Mouse (Mus musculus): ENCODE data around the gene Rasl11b. TPM values are rescaled to one million over a fixed set of nuclear protein-coding genes. Genes with fewer than 3 reads are reported as not detected.

Gene Rasl11b
- polyA plus RNA-seq, 1 experiment: 32.3 TPM

- TF ChIP-seq POLR2A (IDR thresholded peaks at IDR 0.05; ENCODE audit: borderline replicate concordance, extremely low read depth, low read depth, low read length) (no peak), CTCF (IDR thresholded peaks at IDR 0.05; ENCODE audit: insufficient read depth, low read length) (no peak)
- no peak for DNase-seq
- WGBS: 47% methylated on average over 16 of the region's 16 CpGs
- Histone ChIP-seq H3K4me1 (ENCODE audit: control insufficient read depth, insufficient read depth, low read length) (peaks cover 3% of the 10 kb centered on the region), H3K4me3 (replicated peaks; ENCODE audit: extremely low read depth, low read depth, low read length) (peak overlapping the region; percentile 44)
Measured at GRCm38 (mm10) chr5:74194027-74194840, 852 bp upstream of the Rasl11b start.

GRCm38 (mm10) chr5:74195614-74196306, 674 bp downstream of the Rasl11b start:
- H3K4me1 ChIP-seq (ENCODE audit: control insufficient read depth, insufficient read depth, low read length): peaks cover 3% of the 10 kb centered on the region
- TF ChIP-seq POLR2A (IDR thresholded peaks at IDR 0.05; ENCODE audit: borderline replicate concordance, extremely low read depth, low read depth, low read length) (no peak), CTCF (IDR thresholded peaks at IDR 0.05; ENCODE audit: insufficient read depth, low read length) (no peak)
- WGBS: 8% methylated on average over 27 of the region's 27 CpGs

GRCm38 (mm10) chr5:74196307-74196618, 1.2 kb downstream of the Rasl11b start:
- peak overlapping the region; percentile 38 for H3K4me3 ChIP-seq (replicated peaks; ENCODE audit: extremely low read depth, low read depth, low read length)
- TF ChIP-seq POLR2A (IDR thresholded peaks at IDR 0.05; ENCODE audit: borderline replicate concordance, extremely low read depth, low read depth, low read length): no peak
- TF ChIP-seq CTCF (IDR thresholded peaks at IDR 0.05; ENCODE audit: insufficient read depth, low read length): no peak

More at GRCm38 (mm10) chr5:74195614-74196306, 674 bp downstream of the Rasl11b start:
- DNase-seq: no peak
- H3K4me3 ChIP-seq (replicated peaks; ENCODE audit: extremely low read depth, low read depth, low read length): peak overlapping the region; percentile 99

GRCm38 (mm10) chr5:74197541-74198330, 2.6 kb downstream of the Rasl11b start:
- Histone ChIP-seq H3K4me3 (replicated peaks; ENCODE audit: extremely low read depth, low read depth, low read length) (no peak overlapping the region), H3K4me1 (ENCODE audit: control insufficient read depth, insufficient read depth, low read length) (peaks cover 3% of the 10 kb centered on the region)
- TF ChIP-seq POLR2A (IDR thresholded peaks at IDR 0.05; ENCODE audit: borderline replicate concordance, extremely low read depth, low read depth, low read length) (no peak), CTCF (IDR thresholded peaks at IDR 0.05; ENCODE audit: insufficient read depth, low read length) (no peak)
- DNase-seq: no peak
- WGBS: 64% methylated on average over 22 of the region's 22 CpGs

More at GRCm38 (mm10) chr5:74196307-74196618, 1.2 kb downstream of the Rasl11b start:
- no peak for DNase-seq
- 39% methylated on average over 4 of the region's 4 CpGs for WGBS
- H3K4me1 ChIP-seq (ENCODE audit: control insufficient read depth, insufficient read depth, low read length): peaks cover 3% of the 10 kb centered on the region

GRCm38 (mm10) chr5:74198446-74198845, 3.4 kb downstream of the Rasl11b start:
- Histone ChIP-seq H3K4me1 (ENCODE audit: control insufficient read depth, insufficient read depth, low read length) (peaks cover 3% of the 10 kb centered on the region), H3K4me3 (replicated peaks; ENCODE audit: extremely low read depth, low read depth, low read length) (no peak overlapping the region)
- 66% methylated on average over 11 of the region's 11 CpGs for WGBS
- no peak for DNase-seq
- TF ChIP-seq POLR2A (IDR thresholded peaks at IDR 0.05; ENCODE audit: borderline replicate concordance, extremely low read depth, low read depth, low read length) (no peak), CTCF (IDR thresholded peaks at IDR 0.05; ENCODE audit: insufficient read depth, low read length) (no peak)

GRCm38 (mm10) chr5:74199793-74200192, 4.7 kb downstream of the Rasl11b start:
- TF ChIP-seq CTCF (IDR thresholded peaks at IDR 0.05; ENCODE audit: insufficient read depth, low read length) (no peak), POLR2A (IDR thresholded peaks at IDR 0.05; ENCODE audit: borderline replicate concordance, extremely low read depth, low read depth, low read length) (no peak)
- Histone ChIP-seq H3K4me1 (ENCODE audit: control insufficient read depth, insufficient read depth, low read length) (peaks cover 3% of the 10 kb centered on the region), H3K4me3 (replicated peaks; ENCODE audit: extremely low read depth, low read depth, low read length) (no peak overlapping the region)
- no peak for DNase-seq
- WGBS: 76% methylated on average over 13 of the region's 13 CpGs

GRCm38 (mm10) chr5:74200481-74200880, 5.4 kb downstream of the Rasl11b start:
- WGBS: 69% methylated on average over 8 of the region's 8 CpGs
- DNase-seq: no peak

GRCm38 (mm10) chr5:74201570-74202357, 6.7 kb downstream of the Rasl11b start:
- TF ChIP-seq POLR2A (IDR thresholded peaks at IDR 0.05; ENCODE audit: borderline replicate concordance, extremely low read depth, low read depth, low read length) (no peak), CTCF (IDR thresholded peaks at IDR 0.05; ENCODE audit: insufficient read depth, low read length) (no peak)
- H3K4me1 ChIP-seq (ENCODE audit: control insufficient read depth, insufficient read depth, low read length): peaks cover 3% of the 10 kb centered on the region
- WGBS: 74% methylated on average over 10 of the region's 10 CpGs
- no peak for DNase-seq
- no peak overlapping the region for H3K4me3 ChIP-seq (replicated peaks; ENCODE audit: extremely low read depth, low read depth, low read length)

More at GRCm38 (mm10) chr5:74200481-74200880, 5.4 kb downstream of the Rasl11b start:
- no peak for TF ChIP-seq POLR2A (IDR thresholded peaks at IDR 0.05; ENCODE audit: borderline replicate concordance, extremely low read depth, low read depth, low read length)
- no peak for TF ChIP-seq CTCF (IDR thresholded peaks at IDR 0.05; ENCODE audit: insufficient read depth, low read length)
- peaks cover 3% of the 10 kb centered on the region for H3K4me1 ChIP-seq (ENCODE audit: control insufficient read depth, insufficient read depth, low read length)
- H3K4me3 ChIP-seq (replicated peaks; ENCODE audit: extremely low read depth, low read depth, low read length): no peak overlapping the region
